Mouse (Mus musculus): ENCODE data around the gene Myh14. TPM values are rescaled to one million over a fixed set of nuclear protein-coding genes. Genes with fewer than 3 reads are reported as not detected.
A peak's percentile ranks its signal among the peaks of the same experiment; 100 is the strongest.

Myh14 gene
- polyA plus RNA-seq, 1 experiment from 2014 or later = 1.9 TPM

- peaks cover 6% of the 10 kb centered on the region for H3K4me1 ChIP-seq (ENCODE audit: control insufficient read depth, insufficient read depth, low read length)
- no peak for DNase-seq (ENCODE audit: low spot score)
- no peak overlapping the region for H3K4me2 ChIP-seq (ENCODE audit: low read depth, severe bottlenecking)
- no peaks in the 10 kb centered on the region for H3K36me3 ChIP-seq (ENCODE audit: control insufficient read depth, insufficient read depth, low read length)
- WGBS = 78% methylated on average over 10 of the region's 10 CpGs
- H3K9ac ChIP-seq (ENCODE audit: low read length) = no peak overlapping the region
- no peak overlapping the region for H3K4me3 ChIP-seq (ENCODE audit: low read depth, low read length)
- no peaks in the 10 kb centered on the region for H3K9me3 ChIP-seq (ENCODE audit: control insufficient read depth, low read length)
- H3K27ac ChIP-seq (replicated peaks; ENCODE audit: low read depth, low read length) = no peak overlapping the region
- peaks cover 28% of the 10 kb centered on the region for H3K27me3 ChIP-seq (ENCODE audit: control insufficient read depth, insufficient read depth, low read length)
- no peak for ATAC-seq (ENCODE audit: insufficient number of reproducible peaks, low FRiP score, low TSS enrichment, low read depth)
Observed at GRCm38 (mm10) chr7:44600691-44601262, 69.9 kb downstream of the Myh14 start.

GRCm38 (mm10) chr7:44598336-44598735, 72.3 kb downstream of the Myh14 start:
- DNase-seq (ENCODE audit: low spot score) (no peak), ATAC-seq (ENCODE audit: insufficient number of reproducible peaks, low FRiP score, low TSS enrichment, low read depth) (no peak)
- Histone ChIP-seq H3K27ac (replicated peaks; ENCODE audit: low read depth, low read length) (no peak overlapping the region), H3K4me1 (ENCODE audit: control insufficient read depth, insufficient read depth, low read length) (peaks cover 9% of the 10 kb centered on the region), H3K9me3 (ENCODE audit: control insufficient read depth, low read length) (no peaks in the 10 kb centered on the region), H3K4me3 (ENCODE audit: low read depth, low read length) (no peak overlapping the region), H3K36me3 (ENCODE audit: control insufficient read depth, insufficient read depth, low read length) (no peaks in the 10 kb centered on the region), H3K9ac (ENCODE audit: low read length) (no peak overlapping the region), H3K4me2 (ENCODE audit: low read depth, severe bottlenecking) (no peak overlapping the region), H3K27me3 (ENCODE audit: control insufficient read depth, insufficient read depth, low read length) (peaks cover 23% of the 10 kb centered on the region)
- WGBS = 77% methylated on average over 12 of the region's 12 CpGs

DNA sequence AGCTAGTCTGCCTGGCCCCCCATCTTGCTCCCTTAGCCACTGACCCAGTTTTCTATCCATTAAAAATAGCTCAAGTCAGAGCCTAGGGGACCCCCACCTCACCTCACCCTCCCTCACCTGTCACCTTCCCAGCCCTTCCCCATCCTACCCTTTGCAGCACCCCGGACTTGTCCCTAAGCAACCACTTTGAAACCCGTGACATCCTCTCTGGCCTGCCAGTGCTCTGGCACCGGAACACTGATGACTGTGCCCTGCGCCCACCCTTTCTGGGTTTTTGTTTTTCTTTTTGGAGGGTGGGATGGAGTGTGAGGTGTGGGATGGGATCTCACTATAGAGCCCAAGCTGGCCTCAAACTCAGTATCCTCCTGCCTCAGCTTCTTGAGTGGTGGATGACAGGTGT, 73.0 kb downstream of the Myh14 start:
- ATAC-seq (ENCODE audit: insufficient number of reproducible peaks, low FRiP score, low TSS enrichment, low read depth) = no peak
- H3K4me3 ChIP-seq (ENCODE audit: low read depth, low read length) = no peak overlapping the region
- peaks cover 9% of the 10 kb centered on the region for H3K4me1 ChIP-seq (ENCODE audit: control insufficient read depth, insufficient read depth, low read length)
- H3K27ac ChIP-seq (replicated peaks; ENCODE audit: low read depth, low read length) = no peak overlapping the region
- DNase-seq (ENCODE audit: low spot score) = no peak
- no peaks in the 10 kb centered on the region for H3K9me3 ChIP-seq (ENCODE audit: control insufficient read depth, low read length)
- no peak overlapping the region for H3K4me2 ChIP-seq (ENCODE audit: low read depth, severe bottlenecking)
- 87% methylated on average over 4 of the region's 4 CpGs for WGBS
- no peak overlapping the region for H3K9ac ChIP-seq (ENCODE audit: low read length)
- no peaks in the 10 kb centered on the region for H3K36me3 ChIP-seq (ENCODE audit: control insufficient read depth, insufficient read depth, low read length)
- peaks cover 28% of the 10 kb centered on the region for H3K27me3 ChIP-seq (ENCODE audit: control insufficient read depth, insufficient read depth, low read length)

- Histone ChIP-seq H3K27me3 (ENCODE audit: control insufficient read depth, insufficient read depth, low read length) (peaks cover 28% of the 10 kb centered on the region), H3K4me2 (ENCODE audit: low read depth, severe bottlenecking) (no peak overlapping the region), H3K36me3 (ENCODE audit: control insufficient read depth, insufficient read depth, low read length) (no peaks in the 10 kb centered on the region), H3K27ac (replicated peaks; ENCODE audit: low read depth, low read length) (no peak overlapping the region), H3K4me1 (ENCODE audit: control insufficient read depth, insufficient read depth, low read length) (0 out of 2 replicates have a peak, but pooled peaks cover 3% of the 10 kb centered on the region), H3K9me3 (ENCODE audit: control insufficient read depth, low read length) (no peaks in the 10 kb centered on the region), H3K4me3 (ENCODE audit: low read depth, low read length) (no peak overlapping the region), H3K9ac (ENCODE audit: low read length) (no peak overlapping the region)
- WGBS = 46% methylated on average over 5 of the region's 5 CpGs
- DNase-seq (ENCODE audit: low spot score) (no peak), ATAC-seq (ENCODE audit: insufficient number of reproducible peaks, low FRiP score, low TSS enrichment, low read depth) (no peak)
Observed at GRCm38 (mm10) chr7:44596996-44597538, 73.6 kb downstream of the Myh14 start.

DNA sequence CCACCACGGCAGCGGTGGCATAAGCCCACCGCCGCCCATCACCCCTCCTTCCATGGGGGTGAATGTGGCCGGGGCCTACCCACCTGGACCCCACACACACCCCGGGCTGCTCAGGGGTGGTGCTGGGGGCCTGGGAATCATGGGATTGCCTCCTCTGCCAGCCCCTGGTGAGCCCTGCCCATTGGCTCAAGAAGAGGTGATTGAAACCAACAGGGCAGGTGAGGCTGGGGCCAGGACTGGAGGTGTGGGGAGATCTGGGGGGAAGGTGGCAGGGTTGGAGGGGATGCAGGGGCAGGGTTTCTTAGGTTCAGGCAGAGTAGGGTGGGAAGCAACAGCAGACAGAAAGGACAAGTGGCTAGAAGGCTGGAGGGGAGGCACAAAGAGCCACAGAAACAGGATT, 74.6 kb downstream of the Myh14 start:
- no peak overlapping the region for H3K9ac ChIP-seq (ENCODE audit: low read length)
- no peak overlapping the region for H3K4me3 ChIP-seq (ENCODE audit: low read depth, low read length)
- H3K9me3 ChIP-seq (ENCODE audit: control insufficient read depth, low read length) = no peaks in the 10 kb centered on the region
- DNase-seq (ENCODE audit: low spot score) (no peak), ATAC-seq (ENCODE audit: insufficient number of reproducible peaks, low FRiP score, low TSS enrichment, low read depth) (no peak)
- H3K36me3 ChIP-seq (ENCODE audit: control insufficient read depth, insufficient read depth, low read length) = no peaks in the 10 kb centered on the region
- 0 out of 2 replicates have a peak, but pooled peaks cover 6% of the 10 kb centered on the region for H3K4me1 ChIP-seq (ENCODE audit: control insufficient read depth, insufficient read depth, low read length)
- no peak overlapping the region for H3K27ac ChIP-seq (replicated peaks; ENCODE audit: low read depth, low read length)
- H3K27me3 ChIP-seq (ENCODE audit: control insufficient read depth, insufficient read depth, low read length) = peaks cover 28% of the 10 kb centered on the region
- WGBS = 89% methylated on average over 4 of the region's 6 CpGs
- no peak overlapping the region for H3K4me2 ChIP-seq (ENCODE audit: low read depth, severe bottlenecking)

GRCm38 (mm10) chr7:44595131-44595561, 75.5 kb downstream of the Myh14 start:
- Histone ChIP-seq H3K4me3 (ENCODE audit: low read depth, low read length) (no peak overlapping the region), H3K27ac (replicated peaks; ENCODE audit: low read depth, low read length) (no peak overlapping the region), H3K27me3 (ENCODE audit: control insufficient read depth, insufficient read depth, low read length) (peaks cover 31% of the 10 kb centered on the region), H3K36me3 (ENCODE audit: control insufficient read depth, insufficient read depth, low read length) (no peaks in the 10 kb centered on the region), H3K9me3 (ENCODE audit: control insufficient read depth, low read length) (no peaks in the 10 kb centered on the region), H3K9ac (ENCODE audit: low read length) (no peak overlapping the region), H3K4me2 (ENCODE audit: low read depth, severe bottlenecking) (no peak overlapping the region), H3K4me1 (ENCODE audit: control insufficient read depth, insufficient read depth, low read length) (0 out of 2 replicates have a peak, but pooled peaks cover 6% of the 10 kb centered on the region)
- ATAC-seq (ENCODE audit: insufficient number of reproducible peaks, low FRiP score, low TSS enrichment, low read depth) (no peak), DNase-seq (ENCODE audit: low spot score) (no peak)
- 95% methylated on average over 20 of the region's 20 CpGs for WGBS

GRCm38 (mm10) chr7:44594291-44594690, 76.4 kb downstream of the Myh14 start:
- no peak for ATAC-seq (ENCODE audit: insufficient number of reproducible peaks, low FRiP score, low TSS enrichment, low read depth)
- Histone ChIP-seq H3K27ac (replicated peaks; ENCODE audit: low read depth, low read length) (no peak overlapping the region), H3K27me3 (ENCODE audit: control insufficient read depth, insufficient read depth, low read length) (peaks cover 39% of the 10 kb centered on the region), H3K36me3 (ENCODE audit: control insufficient read depth, insufficient read depth, low read length) (no peaks in the 10 kb centered on the region), H3K4me3 (ENCODE audit: low read depth, low read length) (no peak overlapping the region), H3K4me1 (ENCODE audit: control insufficient read depth, insufficient read depth, low read length) (0 out of 2 replicates have a peak, but pooled peaks cover 9% of the 10 kb centered on the region), H3K9me3 (ENCODE audit: control insufficient read depth, low read length) (no peaks in the 10 kb centered on the region), H3K9ac (ENCODE audit: low read length) (no peak overlapping the region), H3K4me2 (ENCODE audit: low read depth, severe bottlenecking) (no peak overlapping the region)
- no peak for DNase-seq (ENCODE audit: low spot score)
- WGBS = 78% methylated on average over 6 of the region's 6 CpGs

GRCm38 (mm10) chr7:44593775-44594174, 76.9 kb downstream of the Myh14 start:
- H3K9me3 ChIP-seq (ENCODE audit: control insufficient read depth, low read length) = no peaks in the 10 kb centered on the region
- under 1% methylated on average over 22 of the region's 22 CpGs for WGBS
- H3K27ac ChIP-seq (replicated peaks; ENCODE audit: low read depth, low read length) = no peak overlapping the region
- no peak overlapping the region for H3K4me3 ChIP-seq (ENCODE audit: low read depth, low read length)
- ATAC-seq (ENCODE audit: insufficient number of reproducible peaks, low FRiP score, low TSS enrichment, low read depth) (peak; percentile 46), DNase-seq (ENCODE audit: low spot score) (peak; percentile 92)
- peaks cover 9% of the 10 kb centered on the region; the same call in 1 of the 2 replicates for H3K4me1 ChIP-seq (ENCODE audit: control insufficient read depth, insufficient read depth, low read length)
- H3K4me2 ChIP-seq (ENCODE audit: low read depth, severe bottlenecking) = no peak overlapping the region; the same call in 1 of the 2 replicates
- H3K9ac ChIP-seq (ENCODE audit: low read length) = no peak overlapping the region
- peaks cover 42% of the 10 kb centered on the region for H3K27me3 ChIP-seq (ENCODE audit: control insufficient read depth, insufficient read depth, low read length)
- no peaks in the 10 kb centered on the region for H3K36me3 ChIP-seq (ENCODE audit: control insufficient read depth, insufficient read depth, low read length)

Data from limb, embryonic 11.5 days (tissue).